Mouse (Mus musculus) MEL (cell line): ENCODE results near the gene Gtdc1. TPM values are rescaled to one million over a fixed set of nuclear protein-coding genes. Genes with fewer than 3 reads are reported as not detected.
A peak's percentile ranks its signal among the peaks of the same experiment; 100 is the strongest.

Experiments
- DNase-seq: peaks from one replicate; pipeline ENCODE4 v3.0.0; 2011; ENCODE audit warnings: low read depth, low spot score
- H3K27ac ChIP-seq: 2 replicates; pipeline ENCODE4 v1.5.1; 2012; ENCODE audit warnings: low read depth, mild to moderate bottlenecking, control low read depth, low read length, moderate library complexity; ENCODE audit not compliant: control insufficient read depth
- H3K27me3 ChIP-seq, 2 experiments: fragments of 150-350 bp in 1 of 2; sonication (generic) in 1 of 2; 2 replicates each; pipeline ENCODE4 v1.6.1; 2012; ENCODE audit warnings: low read length in 2 of 2, mild to moderate bottlenecking in 2 of 2, improper control_type of control experiment in 1 of 2, moderate library complexity in 1 of 2; ENCODE audit not compliant: insufficient read depth in 2 of 2, control insufficient read depth in 1 of 2
- H3K36me3 ChIP-seq, 2 experiments: 2 replicates each; pipeline ENCODE4 v1.6.1; 2012 to 2014; ENCODE audit warnings: low read length in 2 of 2, improper control_type of control experiment in 1 of 2, inconsistent platforms in 1 of 2, mild to moderate bottlenecking in 1 of 2; ENCODE audit not compliant: insufficient read depth in 2 of 2, control insufficient read depth in 1 of 2
- H3K4me1 ChIP-seq, 2 experiments: fragments of 150-350 bp in 1 of 2; sonication (generic) in 1 of 2; 2 replicates each; pipeline ENCODE4 v1.6.1; 2012; ENCODE audit warnings: low read length in 2 of 2, improper control_type of control experiment in 1 of 2, mild to moderate bottlenecking in 1 of 2; ENCODE audit not compliant: insufficient read depth in 2 of 2, control insufficient read depth in 1 of 2
- H3K4me3 ChIP-seq, 2 experiments: fragments of 150-350 bp in 1 of 2; sonication (generic) in 1 of 2; 2 replicates each; pipeline ENCODE4 v1.5.1; 2012; ENCODE audit warnings: low read depth in 2 of 2, low read length in 2 of 2, mild to moderate bottlenecking in 2 of 2, moderate library complexity in 2 of 2, control low read depth in 1 of 2, improper control_type of control experiment in 1 of 2; ENCODE audit not compliant: control insufficient read depth in 1 of 2, insufficient read depth in 1 of 2
- H3K79me2 ChIP-seq: 2 replicates; pipeline ENCODE4 v1.6.1; 2012; ENCODE audit warnings: mild to moderate bottlenecking, low read length, moderate library complexity; ENCODE audit not compliant: control insufficient read depth, poor library complexity, insufficient read depth
- H3K9ac ChIP-seq: 2 replicates; pipeline ENCODE4 v1.6.1; 2012; ENCODE audit warnings: low read depth, mild to moderate bottlenecking, control low read depth, low read length, moderate library complexity; ENCODE audit not compliant: control insufficient read depth, poor library complexity, severe bottlenecking
- H3K9me3 ChIP-seq: fragments of 150-350 bp; sonication (generic); replicated peaks from 2 replicates; pipeline ENCODE4 v1.6.1; 2012; ENCODE audit warnings: mild to moderate bottlenecking, low read length, improper control_type of control experiment, moderate library complexity; ENCODE audit not compliant: insufficient read depth
- BHLHE40 ChIP-seq: IDR thresholded peaks from 2 replicates; pipeline ENCODE4 v1.6.1; 2012; ENCODE audit warnings: low read depth, mild to moderate bottlenecking, inconsistent platforms, low read length, improper control_type of control experiment, borderline replicate concordance
- CTCF ChIP-seq, 3 experiments: IDR thresholded peaks in 2 of 3; conservative IDR thresholded peaks in 1 of 3; 2 replicates each; pipeline ENCODE4 v1.5.1; 2011 to 2012; ENCODE audit warnings: low read length in 3 of 3, low read depth in 2 of 3, mild to moderate bottlenecking in 2 of 3, improper control_type of control experiment in 1 of 3, inconsistent platforms in 1 of 3, mixed read lengths in 1 of 3, moderate library complexity in 1 of 3; ENCODE audit not compliant: control insufficient read depth in 1 of 3, insufficient read depth in 1 of 3, poor library complexity in 1 of 3, severe bottlenecking in 1 of 3
- E2F4 ChIP-seq: IDR thresholded peaks from 2 replicates; pipeline ENCODE4 v1.6.1; 2011; ENCODE audit warnings: low read depth, low read length, improper control_type of control experiment, borderline replicate concordance
- EP300 ChIP-seq, 2 experiments: IDR thresholded peaks; 2 replicates each; pipeline ENCODE4 v1.6.1; 2011; ENCODE audit warnings: improper control_type of control experiment in 2 of 2, low read length in 2 of 2, low read depth in 1 of 2, mild to moderate bottlenecking in 1 of 2
- ETS1 ChIP-seq: IDR thresholded peaks from 2 replicates; pipeline ENCODE4 v1.6.1; 2012; ENCODE audit warnings: low read depth, mild to moderate bottlenecking, inconsistent platforms, low read length, improper control_type of control experiment, moderate library complexity
- GABPA ChIP-seq: IDR thresholded peaks from 2 replicates; pipeline ENCODE4 v1.6.1; 2012; ENCODE audit warnings: low read depth, mild to moderate bottlenecking, inconsistent platforms, low read length, improper control_type of control experiment, moderate library complexity
- GATA1 ChIP-seq: IDR thresholded peaks from 2 replicates; pipeline ENCODE4 v1.6.1; 2011; ENCODE audit warnings: low read depth, low read length, improper control_type of control experiment
- HCFC1 ChIP-seq: IDR thresholded peaks from 2 replicates; pipeline ENCODE4 v1.6.1; 2012; ENCODE audit warnings: low read depth, mild to moderate bottlenecking, inconsistent platforms, low read length, improper control_type of control experiment, moderate library complexity
- JUND ChIP-seq: IDR thresholded peaks from 2 replicates; pipeline ENCODE4 v1.6.1; 2011; ENCODE audit warnings: low read depth, mild to moderate bottlenecking, improper control_type of control experiment, low read length
- KAT2A ChIP-seq: conservative IDR thresholded peaks from 2 replicates; pipeline ENCODE4 v1.6.1; 2012; ENCODE audit warnings: low read depth, low read length, improper control_type of control experiment, inconsistent platforms
- MAFK ChIP-seq: IDR thresholded peaks from 2 replicates; pipeline ENCODE4 v1.6.1; 2011; ENCODE audit warnings: low read depth, mild to moderate bottlenecking, low read length, improper control_type of control experiment, borderline replicate concordance
- MAX ChIP-seq: IDR thresholded peaks from 2 replicates; pipeline ENCODE4 v1.6.1; 2011; ENCODE audit warnings: low read length, improper control_type of control experiment
- MEF2A ChIP-seq: IDR thresholded peaks from 2 replicates; pipeline ENCODE4 v1.6.1; 2014; ENCODE audit warnings: low read depth, mild to moderate bottlenecking, inconsistent platforms, low read length, improper control_type of control experiment; ENCODE audit not compliant: poor library complexity, insufficient replicate concordance, severe bottlenecking; ENCODE audit errors: extremely low read depth
- MXI1 ChIP-seq: IDR thresholded peaks from 2 replicates; pipeline ENCODE4 v1.6.1; 2011; ENCODE audit warnings: mild to moderate bottlenecking, low read depth, low read length, improper control_type of control experiment
- MYB ChIP-seq: IDR thresholded peaks from 2 replicates; pipeline ENCODE4 v1.6.1; 2011; ENCODE audit warnings: mild to moderate bottlenecking, low read depth, low read length, improper control_type of control experiment
- NRF1 ChIP-seq: IDR thresholded peaks from 2 replicates; pipeline ENCODE4 v1.6.1; 2014; ENCODE audit warnings: low read depth, mild to moderate bottlenecking, inconsistent platforms, low read length, improper control_type of control experiment, moderate library complexity; ENCODE audit not compliant: poor library complexity, insufficient read depth, severe bottlenecking
- POLR2A ChIP-seq, 2 experiments: IDR thresholded peaks; 2 replicates each; pipeline ENCODE4 v1.6.1; 2011 to 2012; ENCODE audit warnings: low read length in 2 of 2, mild to moderate bottlenecking in 2 of 2, control low read depth in 1 of 2, improper control_type of control experiment in 1 of 2, low read depth in 1 of 2, moderate library complexity in 1 of 2; ENCODE audit not compliant: control insufficient read depth in 1 of 2, insufficient read depth in 1 of 2, poor library complexity in 1 of 2
- POLR2AphosphoS5 ChIP-seq: IDR thresholded peaks from 2 replicates; pipeline ENCODE4 v1.6.1; 2012; ENCODE audit warnings: low read depth, borderline replicate concordance, mild to moderate bottlenecking, inconsistent platforms, low read length, moderate library complexity, mixed read lengths
- SIN3A ChIP-seq: IDR thresholded peaks from 2 replicates; pipeline ENCODE4 v1.6.1; 2012; ENCODE audit warnings: low read length, improper control_type of control experiment, inconsistent platforms
- SMC3 ChIP-seq: IDR thresholded peaks from 2 replicates; pipeline ENCODE4 v1.6.1; 2011; ENCODE audit warnings: low read depth, low read length, improper control_type of control experiment
- TAL1 ChIP-seq: IDR thresholded peaks from 2 replicates; pipeline ENCODE4 v1.6.1; 2012; ENCODE audit warnings: mild to moderate bottlenecking, inconsistent platforms, low read length, moderate library complexity, mixed read lengths
- TBP ChIP-seq: IDR thresholded peaks from 2 replicates; pipeline ENCODE4 v1.8.0; 2011; ENCODE audit warnings: low read depth, low read length, improper control_type of control experiment
- TCF12 ChIP-seq: IDR thresholded peaks from 2 replicates; pipeline ENCODE4 v1.6.1; 2014; ENCODE audit warnings: low read depth, mild to moderate bottlenecking, inconsistent platforms, low read length, improper control_type of control experiment, moderate library complexity
- UBTF ChIP-seq: IDR thresholded peaks from 2 replicates; pipeline ENCODE4 v1.6.1; 2012; ENCODE audit warnings: low read depth, mild to moderate bottlenecking, inconsistent platforms, low read length, improper control_type of control experiment, moderate library complexity, borderline replicate concordance; ENCODE audit not compliant: insufficient read depth
- USF1 ChIP-seq: IDR thresholded peaks from 2 replicates; pipeline ENCODE4 v1.6.1; 2014; ENCODE audit warnings: low read depth, mild to moderate bottlenecking, inconsistent platforms, low read length, improper control_type of control experiment, moderate library complexity
- USF2 ChIP-seq, 2 experiments: IDR thresholded peaks; 2 replicates each; pipeline ENCODE4 v1.6.1; 2011 to 2012; ENCODE audit warnings: improper control_type of control experiment in 2 of 2, low read length in 2 of 2, borderline replicate concordance in 1 of 2, inconsistent platforms in 1 of 2, low read depth in 1 of 2, mild to moderate bottlenecking in 1 of 2; ENCODE audit not compliant: insufficient read depth in 1 of 2
- ZC3H11A ChIP-seq: IDR thresholded peaks from 2 replicates; pipeline ENCODE4 v1.6.1; 2012; ENCODE audit warnings: low read depth, mild to moderate bottlenecking, inconsistent platforms, low read length, improper control_type of control experiment
- ZNF384 ChIP-seq: IDR thresholded peaks from 2 replicates; pipeline ENCODE4 v1.6.1; 2012; ENCODE audit warnings: low read depth, mild to moderate bottlenecking, inconsistent platforms, low read length, improper control_type of control experiment
- polyA plus RNA-seq, 2 experiments: library from polyadenylated mRNA; stranded (reverse) in 1 of 2; unstranded in 1 of 2; fragments of >175 nt in 1 of 2; fragments of >200 nt in 1 of 2; gene quantifications; 2 replicates each; pipeline versions ENCODE4 v1.2.1 to v1.2.4; 2012; ENCODE audit warnings: low replicate concordance in 2 of 2, low read depth in 1 of 2; ENCODE audit not compliant: insufficient read length in 2 of 2, insufficient read depth in 1 of 2, missing spikeins in 1 of 2
- total RNA-seq: library from RNA; depleted of rRNA; stranded (reverse); fragments of 300-350 nt; gene quantifications from 2 replicates; pipeline ENCODE4 v1.2.3, GENCODE M21; 2012

Gene Gtdc1
- total and polyA plus RNA-seq, 3 experiments: 7.2 to 14.3 TPM; not detected in 1

DNA sequence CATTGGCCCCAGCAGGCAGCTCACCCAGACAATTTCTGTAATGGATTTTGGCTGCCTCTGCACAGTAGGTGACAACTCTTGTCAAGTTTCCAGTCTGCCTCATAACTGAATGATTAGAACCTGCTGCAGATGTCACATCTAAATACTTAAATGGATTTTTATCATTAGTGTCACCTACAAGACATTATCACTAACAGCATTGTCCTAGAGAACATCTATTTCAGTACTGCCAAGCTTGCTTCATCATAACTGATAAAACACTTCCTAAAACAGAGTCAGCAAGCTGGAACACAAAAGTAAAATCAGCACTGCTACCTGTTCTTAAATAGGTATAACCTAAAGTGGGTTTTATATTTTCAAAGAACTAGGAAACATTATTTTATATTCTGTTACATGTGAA, 11.2 kb downstream of the Gtdc1 start:
- no peaks in the 10 kb centered on the region for H3K9me3 ChIP-seq
- peaks cover 11 to 25% of the 10 kb centered on the region in 2 experiments; a peak in 3 of 4 replicates for H3K4me1 ChIP-seq
- TF ChIP-seq SIN3A (no peak), MEF2A (0 out of 2 replicates have a peak, but pooled peaks have one; percentile 38), NRF1 (no peak), POLR2AphosphoS5 (no peak), KAT2A (no peak), ZC3H11A (no peak), BHLHE40 (no peak), HCFC1 (no peak), USF2 (IDR thresholded peaks at IDR 0.05; ENCODE audit: borderline replicate concordance in 1 of 2, insufficient read depth in 1 of 2, low read depth in 1 of 2, low read length in 2 of 2) (no peak), EP300 (IDR thresholded peaks at IDR 0.05; ENCODE audit: low read depth in 1 of 2, low read length in 2 of 2) (peak; percentile 43 to 72; a peak in 3 of 4 replicates), TAL1 (no peak), ETS1 (peak; percentile 34; the same call in 1 of the 2 replicates), CTCF (IDR thresholded peaks at IDR 0.05 in 2 of 3, conservative IDR thresholded peaks at IDR 0.05 in 1 of 3; ENCODE audit: control insufficient read depth in 1 of 3, insufficient read depth in 1 of 3, low read depth in 2 of 3, low read length in 3 of 3, poor library complexity in 1 of 3, severe bottlenecking in 1 of 3) (no peak), GABPA (no peak), TBP (no peak), SMC3 (no peak), UBTF (no peak), ZNF384 (no peak), TCF12 (peak; percentile 25; the same call in 1 of the 2 replicates), JUND (no peak), USF1 (no peak), POLR2A (IDR thresholded peaks at IDR 0.05; ENCODE audit: control insufficient read depth in 1 of 2, insufficient read depth in 1 of 2, low read depth in 1 of 2, low read length in 2 of 2, poor library complexity in 1 of 2) (no peak), MXI1 (no peak), MAX (no peak), MAFK (no peak), GATA1 (peak; percentile 60; the same call in 1 of the 2 replicates), E2F4 (no peak), MYB (no peak)
- no peak overlapping the region for H3K27ac ChIP-seq
- H3K79me2 ChIP-seq: peaks cover 2% of the 10 kb centered on the region
- no peak overlapping the region for H3K9ac ChIP-seq
- H3K36me3 ChIP-seq: peaks cover 0 to 42% of the 10 kb centered on the region in 2 experiments; a peak in 2 of 4 replicates
- no peaks in the 10 kb centered on the region for H3K27me3 ChIP-seq
- DNase-seq: peak; percentile 38
- no peak overlapping the region for H3K4me3 ChIP-seq
